Mouse (Mus musculus): ENCODE measurements around the gene Fat1. TPM values are rescaled to one million over a fixed set of nuclear protein-coding genes. Genes with fewer than 3 reads are reported as not detected.

Gene Fat1
- polyA plus RNA-seq, 1 experiment from 2014 or later, result 23.1 TPM

GRCm38 (mm10) chr8:44932546-44933342, 2.5 kb upstream of the Fat1 start:
- 90% methylated on average over 9 of the region's 9 CpGs for WGBS
- Histone ChIP-seq H3K9ac (ENCODE audit: low read length) (no peak overlapping the region), H3K27ac (ENCODE audit: low read depth, low read length) (no peak overlapping the region), H3K4me2 (no peak overlapping the region), H3K4me1 (ENCODE audit: control insufficient read depth, insufficient read depth, low read length) (no peaks in the 10 kb centered on the region; the same call in 1 of the 2 replicates), H3K9me3 (ENCODE audit: control insufficient read depth, low read length) (no peaks in the 10 kb centered on the region), H3K27me3 (ENCODE audit: control insufficient read depth, insufficient read depth, low read length) (no peaks in the 10 kb centered on the region), H3K36me3 (ENCODE audit: control insufficient read depth, insufficient read depth, low read length) (no peaks in the 10 kb centered on the region), H3K4me3 (ENCODE audit: low read depth, low read length) (no peak overlapping the region)
- DNase-seq (ENCODE audit: low spot score, missing footprints) (peak; percentile 73), ATAC-seq (ENCODE audit: low FRiP score) (no peak)

GRCm38 (mm10) chr8:44933478-44933877, 1.8 kb upstream of the Fat1 start:
- H3K36me3 ChIP-seq (ENCODE audit: control insufficient read depth, insufficient read depth, low read length), result no peaks in the 10 kb centered on the region
- WGBS, result 41% methylated on average over 6 of the region's 6 CpGs
- no peak overlapping the region for H3K9ac ChIP-seq (ENCODE audit: low read length)
- no peaks in the 10 kb centered on the region for H3K27me3 ChIP-seq (ENCODE audit: control insufficient read depth, insufficient read depth, low read length)
- no peaks in the 10 kb centered on the region; the same call in 1 of the 2 replicates for H3K4me1 ChIP-seq (ENCODE audit: control insufficient read depth, insufficient read depth, low read length)
- DNase-seq (ENCODE audit: low spot score, missing footprints), result peak; percentile 75
- no peak overlapping the region; the same call in 1 of the 2 replicates for H3K4me3 ChIP-seq (ENCODE audit: low read depth, low read length)
- H3K4me2 ChIP-seq, result peak overlapping the region; percentile 81
- H3K9me3 ChIP-seq (ENCODE audit: control insufficient read depth, low read length), result no peaks in the 10 kb centered on the region
- no peak overlapping the region for H3K27ac ChIP-seq (ENCODE audit: low read depth, low read length)
- ATAC-seq (ENCODE audit: low FRiP score), result no peak

GRCm38 (mm10) chr8:44934416-44934815, 831 bp upstream of the Fat1 start:
- H3K36me3 ChIP-seq (ENCODE audit: control insufficient read depth, insufficient read depth, low read length), result no peaks in the 10 kb centered on the region
- H3K9ac ChIP-seq (ENCODE audit: low read length), result peak overlapping the region; percentile 70
- no peaks in the 10 kb centered on the region for H3K9me3 ChIP-seq (ENCODE audit: control insufficient read depth, low read length)
- no peaks in the 10 kb centered on the region for H3K27me3 ChIP-seq (ENCODE audit: control insufficient read depth, insufficient read depth, low read length)
- peaks cover under 1% of the 10 kb centered on the region; the same call in 1 of the 2 replicates for H3K4me1 ChIP-seq (ENCODE audit: control insufficient read depth, insufficient read depth, low read length)
- peak overlapping the region; percentile 62 for H3K4me3 ChIP-seq (ENCODE audit: low read depth, low read length)
- H3K27ac ChIP-seq (ENCODE audit: low read depth, low read length), result no peak overlapping the region; the same call in 1 of the 2 replicates
- WGBS, result 3% methylated on average over 13 of the region's 13 CpGs
- H3K4me2 ChIP-seq, result peak overlapping the region; percentile 81
- DNase-seq (ENCODE audit: low spot score, missing footprints), result no peak
- ATAC-seq (ENCODE audit: low FRiP score), result no peak

- Histone ChIP-seq H3K9ac (ENCODE audit: low read length) (peak overlapping the region; percentile 70), H3K27me3 (ENCODE audit: control insufficient read depth, insufficient read depth, low read length) (no peaks in the 10 kb centered on the region), H3K4me3 (ENCODE audit: low read depth, low read length) (peak overlapping the region; percentile 62), H3K4me2 (peak overlapping the region; percentile 81), H3K36me3 (ENCODE audit: control insufficient read depth, insufficient read depth, low read length) (no peaks in the 10 kb centered on the region), H3K4me1 (ENCODE audit: control insufficient read depth, insufficient read depth, low read length) (peaks cover 5% of the 10 kb centered on the region; the same call in 1 of the 2 replicates), H3K9me3 (ENCODE audit: control insufficient read depth, low read length) (no peaks in the 10 kb centered on the region), H3K27ac (ENCODE audit: low read depth, low read length) (peak overlapping the region; percentile 80)
- peak; percentile 59 for ATAC-seq (ENCODE audit: low FRiP score)
- DNase-seq (ENCODE audit: low spot score, missing footprints), result peak; percentile 98
- under 1% methylated on average over 24 of the region's 24 CpGs for WGBS
Observed at GRCm38 (mm10) chr8:44935741-44936140, 494 bp downstream of the Fat1 start.

GRCm38 (mm10) chr8:44936481-44936961, 1.3 kb downstream of the Fat1 start:
- peak overlapping the region; percentile 81 for H3K9ac ChIP-seq (ENCODE audit: low read length)
- H3K4me1 ChIP-seq (ENCODE audit: control insufficient read depth, insufficient read depth, low read length), result peaks cover 5% of the 10 kb centered on the region; the same call in 1 of the 2 replicates
- no peaks in the 10 kb centered on the region for H3K27me3 ChIP-seq (ENCODE audit: control insufficient read depth, insufficient read depth, low read length)
- H3K36me3 ChIP-seq (ENCODE audit: control insufficient read depth, insufficient read depth, low read length), result no peaks in the 10 kb centered on the region
- ATAC-seq (ENCODE audit: low FRiP score) (no peak), DNase-seq (ENCODE audit: low spot score, missing footprints) (peak; percentile 95)
- H3K9me3 ChIP-seq (ENCODE audit: control insufficient read depth, low read length), result no peaks in the 10 kb centered on the region
- 0 out of 2 replicates have a peak overlapping the region, but pooled peaks have one; percentile 49 for H3K27ac ChIP-seq (ENCODE audit: low read depth, low read length)
- peak overlapping the region; percentile 62 for H3K4me3 ChIP-seq (ENCODE audit: low read depth, low read length)
- under 1% methylated on average over 16 of the region's 16 CpGs for WGBS
- H3K4me2 ChIP-seq, result peak overlapping the region; percentile 81

GRCm38 (mm10) chr8:44937141-44937825, 2.0 kb downstream of the Fat1 start:
- Histone ChIP-seq H3K36me3 (ENCODE audit: control insufficient read depth, insufficient read depth, low read length) (no peaks in the 10 kb centered on the region), H3K9ac (ENCODE audit: low read length) (peak overlapping the region; percentile 81), H3K4me3 (ENCODE audit: low read depth, low read length) (peak overlapping the region; percentile 62), H3K4me1 (ENCODE audit: control insufficient read depth, insufficient read depth, low read length) (peaks cover 5% of the 10 kb centered on the region; the same call in 1 of the 2 replicates), H3K27ac (ENCODE audit: low read depth, low read length) (peak overlapping the region; percentile 49), H3K27me3 (ENCODE audit: control insufficient read depth, insufficient read depth, low read length) (no peaks in the 10 kb centered on the region), H3K9me3 (ENCODE audit: control insufficient read depth, low read length) (no peaks in the 10 kb centered on the region), H3K4me2 (peak overlapping the region; percentile 81)
- WGBS, result under 1% methylated on average over 34 of the region's 34 CpGs
- no peak for ATAC-seq (ENCODE audit: low FRiP score)
- DNase-seq (ENCODE audit: low spot score, missing footprints), result peak; percentile 97

GRCm38 (mm10) chr8:44937905-44938642, 2.8 kb downstream of the Fat1 start:
- Histone ChIP-seq H3K9ac (ENCODE audit: low read length) (peak overlapping the region; percentile 81), H3K4me2 (peak overlapping the region; percentile 81), H3K27me3 (ENCODE audit: control insufficient read depth, insufficient read depth, low read length) (no peaks in the 10 kb centered on the region), H3K27ac (ENCODE audit: low read depth, low read length) (peak overlapping the region; percentile 89), H3K9me3 (ENCODE audit: control insufficient read depth, low read length) (no peaks in the 10 kb centered on the region), H3K4me3 (ENCODE audit: low read depth, low read length) (peak overlapping the region; percentile 62), H3K4me1 (ENCODE audit: control insufficient read depth, insufficient read depth, low read length) (peaks cover 5% of the 10 kb centered on the region; the same call in 1 of the 2 replicates), H3K36me3 (ENCODE audit: control insufficient read depth, insufficient read depth, low read length) (no peaks in the 10 kb centered on the region)
- ATAC-seq (ENCODE audit: low FRiP score), result peak; percentile 84
- WGBS, result under 1% methylated on average over 75 of the region's 87 CpGs
- DNase-seq (ENCODE audit: low spot score, missing footprints), result peak; percentile 98

GRCm38 (mm10) chr8:44938643-44938979, 3.4 kb downstream of the Fat1 start:
- no peak for ATAC-seq (ENCODE audit: low FRiP score)
- no peaks in the 10 kb centered on the region for H3K27me3 ChIP-seq (ENCODE audit: control insufficient read depth, insufficient read depth, low read length)
- no peak for DNase-seq (ENCODE audit: low spot score, missing footprints)
- H3K36me3 ChIP-seq (ENCODE audit: control insufficient read depth, insufficient read depth, low read length), result peaks cover 2% of the 10 kb centered on the region; the same call in 1 of the 2 replicates
- WGBS, result under 1% methylated on average over 12 of the region's 12 CpGs
- H3K27ac ChIP-seq (ENCODE audit: low read depth, low read length), result peak overlapping the region; percentile 89
- peak overlapping the region; percentile 62 for H3K4me3 ChIP-seq (ENCODE audit: low read depth, low read length)
- peaks cover 5% of the 10 kb centered on the region; the same call in 1 of the 2 replicates for H3K4me1 ChIP-seq (ENCODE audit: control insufficient read depth, insufficient read depth, low read length)
- peak overlapping the region; percentile 75 for H3K9ac ChIP-seq (ENCODE audit: low read length)
- no peaks in the 10 kb centered on the region for H3K9me3 ChIP-seq (ENCODE audit: control insufficient read depth, low read length)
- H3K4me2 ChIP-seq, result peak overlapping the region; percentile 81

Measured in midbrain, embryonic 11.5 days (tissue).